Mouse (Mus musculus) gastrocnemius, adult 8-10 months (tissue): ENCODE results near the gene Mcrip1. TPM values are rescaled to one million over a fixed set of nuclear protein-coding genes. Genes with fewer than 3 reads are reported as not detected.
A peak's percentile ranks its signal among the peaks of the same experiment; 100 is the strongest.

ENCODE experiments used
- DNase-seq, 2 experiments: peaks; one replicate each; pipeline ENCODE4 v3.0.0; 2022; ENCODE audit warnings: low spot score in 2 of 2
- total RNA-seq, 4 experiments: library from RNA; stranded (reverse); gene quantifications; 2 replicates each; pipeline ENCODE4 v1.2.4; 2022

Gene Mcrip1
- total RNA-seq, 4 experiments from 2014 or later, result 18.6 to 20.5 (median 20.1) TPM

GRCm38 (mm10) chr11:120547469-120547868 lies 2.1 kb downstream of the Mcrip1 start:
- DNase-seq, result no peak

DNA sequence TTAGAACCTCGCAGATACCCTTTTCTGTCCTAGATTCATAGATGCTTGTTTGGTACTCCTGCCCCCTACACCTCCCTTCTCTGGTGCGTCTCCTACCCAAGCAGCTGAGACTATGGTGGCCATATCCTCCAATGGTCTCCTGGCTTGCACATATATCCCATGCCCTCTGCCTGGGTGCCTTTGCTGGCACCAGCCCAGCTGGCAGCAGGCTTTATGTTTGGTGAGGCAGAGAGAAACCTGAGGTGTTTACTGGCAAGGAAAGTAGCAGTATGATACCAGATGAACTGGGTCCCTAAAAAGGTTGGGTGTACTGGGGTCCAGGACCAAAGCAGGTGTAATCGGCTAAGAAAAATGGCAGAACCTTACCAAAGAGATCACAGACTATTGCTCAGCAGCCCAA lies 3.6 kb downstream of the Mcrip1 start:
- peak in 1 of 2 experiments; percentile 60 for DNase-seq

GRCm38 (mm10) chr11:120542376-120542775 lies 7.2 kb downstream of the Mcrip1 start:
- DNase-seq, result no peak

- DNase-seq, result peak in 1 of 2 experiments; percentile 50
These were observed 7.6 kb downstream of the Mcrip1 start for GRCm38 (mm10) chr11:120541907-120542306.

DNA sequence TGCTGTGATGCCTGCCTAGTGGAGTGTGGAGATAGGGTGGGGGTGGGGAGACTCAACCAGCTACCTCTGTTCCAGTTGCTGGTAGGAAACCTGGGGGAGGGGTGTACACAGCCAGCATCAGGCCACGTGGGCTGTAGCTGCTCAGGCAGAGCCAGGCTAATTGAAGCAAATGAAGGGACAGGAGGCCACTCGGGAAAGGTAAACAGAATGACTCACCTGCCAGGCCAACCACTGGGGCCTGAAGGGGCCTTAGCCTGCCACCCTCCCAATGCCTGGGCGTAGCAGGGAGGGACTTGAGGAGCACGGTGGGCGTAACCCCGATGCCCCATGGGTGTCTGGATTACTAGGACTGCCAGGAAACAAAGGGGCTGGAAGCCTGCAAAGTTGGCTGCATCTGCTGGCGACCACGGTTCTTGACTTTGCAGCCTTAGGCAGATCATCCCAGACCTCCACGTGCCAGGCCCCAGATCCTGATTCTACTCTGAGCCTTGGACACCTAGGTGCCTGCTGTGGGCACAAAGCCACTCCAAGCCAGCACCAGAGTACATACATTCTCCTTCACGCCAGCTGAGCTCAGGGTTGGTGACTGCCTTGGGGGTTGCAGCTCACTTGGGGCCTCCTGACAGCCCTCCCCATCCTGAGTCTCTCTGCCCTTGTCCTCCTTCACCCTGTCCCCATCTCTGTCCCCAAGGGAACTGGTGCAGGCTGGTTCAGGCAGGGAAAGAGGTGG lies 10.1 kb downstream of the Mcrip1 start:
- no peak for DNase-seq

- DNase-seq, result no peak
These were observed 10.6 kb downstream of the Mcrip1 start for GRCm38 (mm10) chr11:120538955-120539284.

DNA sequence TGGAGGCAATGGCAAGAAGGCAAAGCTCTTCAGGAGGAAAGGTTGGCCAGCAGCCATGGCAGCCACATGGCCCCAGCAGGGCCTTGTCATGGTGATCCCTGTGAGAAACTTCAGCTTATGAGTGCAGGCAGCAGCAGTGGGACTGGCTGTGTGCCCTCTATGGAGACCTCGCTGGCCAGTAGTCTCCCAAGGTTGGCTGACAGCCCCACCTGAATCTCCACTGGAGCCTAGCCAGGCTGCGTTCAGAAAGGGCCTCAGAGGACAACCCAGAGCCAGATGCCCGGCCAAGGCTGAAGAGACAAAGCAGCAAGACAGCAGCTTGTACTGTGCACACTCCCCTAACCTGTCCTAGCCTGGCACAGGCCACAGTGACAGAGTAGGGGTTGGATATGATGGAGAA lies 11.0 kb downstream of the Mcrip1 start:
- peak; percentile 81 to 91 for DNase-seq

- no peak for DNase-seq
These were observed 13.7 kb downstream of the Mcrip1 start for GRCm38 (mm10) chr11:120535804-120536203.

- no peak for DNase-seq
These were observed 14.4 kb downstream of the Mcrip1 start for GRCm38 (mm10) chr11:120535145-120535544.

GRCm38 (mm10) chr11:120534093-120534492 lies 15.4 kb downstream of the Mcrip1 start:
- no peak for DNase-seq

DNA sequence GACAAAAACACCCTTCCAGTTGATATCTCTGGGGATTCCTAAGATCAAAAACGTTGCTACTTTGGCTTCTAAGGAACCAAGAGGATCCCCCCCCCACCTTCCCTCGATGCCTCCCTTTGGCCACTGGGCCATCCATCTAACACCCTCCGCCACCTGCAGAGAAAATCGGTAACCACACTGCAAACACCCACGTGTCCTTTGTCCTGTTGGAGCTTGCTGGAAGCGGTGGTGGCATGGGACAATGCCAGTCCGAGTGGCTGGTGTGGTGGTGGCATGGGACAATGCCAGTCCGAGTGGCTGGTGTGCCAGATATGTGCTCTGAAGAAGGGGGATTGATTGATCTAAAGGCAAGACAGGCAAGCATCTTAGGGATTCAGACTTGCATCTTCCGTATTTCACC lies 17.9 kb downstream of the Mcrip1 start:
- no peak for DNase-seq

GRCm38 (mm10) chr11:120530085-120530964 lies 19.2 kb downstream of the Mcrip1 start, which contains the start of gene Gcgr:
Gene Gcgr (plus strand): TSS chr11:120530699.
- DNase-seq, result no peak

DNA sequence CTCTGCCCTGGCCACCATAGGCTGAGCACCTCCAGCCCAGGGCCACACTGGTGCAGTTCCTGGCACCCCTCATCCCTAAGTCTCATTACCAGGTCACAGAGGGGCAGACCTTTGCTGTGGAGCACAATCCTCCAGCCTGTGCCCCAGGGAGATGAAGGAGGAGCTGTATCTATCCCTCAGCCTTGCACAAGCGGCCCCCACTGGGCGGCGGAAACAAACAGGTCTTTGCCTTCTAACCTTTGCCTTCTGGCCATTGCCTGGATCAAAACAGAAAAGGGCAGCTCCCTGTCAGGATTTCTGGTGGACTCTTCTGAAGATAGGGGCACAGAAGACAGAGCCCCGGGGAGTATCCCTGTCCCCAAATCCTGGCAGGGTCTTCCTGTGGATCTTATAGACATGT lies 20.6 kb downstream of the Mcrip1 start:
- DNase-seq, result no peak

DNA sequence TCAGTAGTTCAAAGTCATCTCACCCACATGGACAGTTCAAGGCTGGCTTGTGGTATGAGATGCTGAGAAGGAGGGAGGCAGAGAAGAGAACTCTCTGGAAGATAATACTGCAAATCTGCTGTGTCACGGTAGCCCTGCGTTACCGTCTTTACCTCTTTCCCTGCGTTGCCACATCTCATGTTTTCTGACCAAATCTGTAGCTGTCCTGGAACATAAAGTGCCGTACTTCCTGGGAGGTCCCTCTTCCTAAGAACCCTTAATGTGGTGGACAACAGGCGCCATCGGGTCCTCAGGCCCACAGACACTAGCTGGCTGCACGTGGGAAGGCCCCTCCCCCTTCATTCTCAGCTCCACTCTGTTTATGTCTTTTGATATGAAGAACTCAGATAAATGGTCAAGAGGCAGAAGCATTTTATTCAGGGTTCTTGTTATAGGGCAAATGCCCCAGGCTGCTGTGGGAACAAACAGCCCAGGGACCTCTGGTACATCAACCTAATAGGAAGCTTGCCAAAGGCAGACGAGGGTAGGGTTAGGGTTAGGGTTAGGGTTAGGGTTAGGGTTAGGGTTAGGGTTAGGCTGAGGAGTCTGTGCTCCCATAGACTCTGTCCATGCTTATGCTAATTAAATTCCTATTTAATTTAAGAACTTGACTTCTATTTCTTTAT lies 21.7 kb downstream of the Mcrip1 start:
- DNase-seq, result no peak

- no peak for DNase-seq
These were observed 23.6 kb downstream of the Mcrip1 start for GRCm38 (mm10) chr11:120525959-120526358.

- no peak for DNase-seq
These were observed 26.9 kb downstream of the Mcrip1 start for GRCm38 (mm10) chr11:120522581-120522980.

- DNase-seq, result peak; percentile 74 to 84
These were observed 28.5 kb downstream of the Mcrip1 start for GRCm38 (mm10) chr11:120520967-120521540.

- DNase-seq, result no peak
These were observed 29.0 kb downstream of the Mcrip1 start for GRCm38 (mm10) chr11:120520498-120520897.

DNA sequence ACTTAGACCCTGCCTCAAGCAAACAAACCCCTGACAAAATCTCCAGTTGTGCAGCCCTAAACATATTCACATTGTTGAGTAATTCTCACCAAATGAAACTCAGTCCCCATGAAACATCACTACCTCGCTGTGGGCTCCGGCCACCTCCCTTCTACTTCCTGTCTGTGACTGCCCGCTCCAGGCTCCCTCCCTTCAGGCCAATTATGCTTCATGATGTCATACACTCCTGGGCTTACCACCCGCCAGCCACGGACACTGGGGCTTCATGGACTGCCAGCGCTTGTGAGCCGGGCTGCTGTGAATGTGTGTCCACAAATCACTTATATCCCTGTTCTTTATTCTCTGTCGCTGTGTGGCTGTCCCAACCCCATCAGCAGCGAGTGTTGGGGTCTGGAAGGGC lies 29.8 kb downstream of the Mcrip1 start:
- DNase-seq, result peak; percentile 54 to 71

DNA sequence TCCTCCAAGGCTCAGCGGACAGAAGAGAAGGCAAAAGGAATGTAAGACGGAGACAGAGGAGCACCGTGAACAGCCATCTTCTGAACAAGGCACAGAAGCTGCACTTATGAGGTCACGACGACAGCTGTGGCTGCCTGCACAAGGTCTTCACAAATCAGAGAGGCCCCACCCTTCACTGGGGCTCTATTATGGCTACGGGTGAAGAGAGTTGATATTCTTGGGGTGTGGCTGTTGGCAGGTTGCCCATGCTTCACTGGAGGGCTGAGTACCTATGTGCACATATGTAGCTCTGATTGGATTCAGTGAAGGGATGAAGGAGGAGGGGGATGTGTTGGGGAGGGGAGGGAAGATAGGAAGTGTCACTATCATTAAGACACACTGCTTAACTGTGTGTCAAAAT lies 31.0 kb downstream of the Mcrip1 start:
- no peak for DNase-seq

- peak in 1 of 2 experiments; percentile 37 for DNase-seq
These were observed 31.5 kb downstream of the Mcrip1 start for GRCm38 (mm10) chr11:120518027-120518426.

DNA sequence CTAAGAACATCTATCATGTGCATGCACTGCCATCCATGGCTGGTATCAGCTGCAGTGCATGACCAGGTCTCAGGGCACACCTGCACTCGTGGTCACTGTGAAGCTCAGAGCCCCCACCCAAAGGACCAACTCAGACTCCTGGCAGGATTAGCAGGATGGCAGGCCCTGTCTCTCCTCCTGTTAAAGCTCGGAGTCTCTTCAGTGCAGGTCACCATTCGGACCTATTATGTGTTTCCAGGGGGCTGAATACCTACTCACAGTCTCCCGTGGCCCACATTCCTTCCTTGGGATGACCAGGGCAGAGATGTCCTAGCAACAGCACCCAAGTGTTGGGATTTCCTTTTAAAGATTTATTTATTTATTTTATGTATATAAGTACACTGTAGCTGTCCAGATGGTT lies 32.4 kb downstream of the Mcrip1 start:
- DNase-seq, result no peak
